Mouse (Mus musculus): ENCODE measurements around the gene Grid2.

Grid2 gene

GRCm38 (mm10) chr6:64605753-64606152 lies 1350.1 kb downstream of the Grid2 start:
- ATAC-seq (ENCODE audit: low TSS enrichment), result no peak

- peak; percentile 53 for ATAC-seq (ENCODE audit: low TSS enrichment)
These were observed 1351.4 kb downstream of the Grid2 start for GRCm38 (mm10) chr6:64607041-64607440.

- peak; percentile 55; the same call in 1 of the 2 replicates for ATAC-seq (ENCODE audit: low TSS enrichment)
These were observed 1352.3 kb downstream of the Grid2 start for GRCm38 (mm10) chr6:64607942-64608341.

- peak; percentile 94 for ATAC-seq (ENCODE audit: low TSS enrichment)
These were observed 1361.2 kb downstream of the Grid2 start for GRCm38 (mm10) chr6:64616843-64617242.

- ATAC-seq (ENCODE audit: low TSS enrichment), result no peak
These were observed 1361.9 kb downstream of the Grid2 start for GRCm38 (mm10) chr6:64617417-64618135.

GRCm38 (mm10) chr6:64623404-64623803 lies 1367.7 kb downstream of the Grid2 start:
- ATAC-seq (ENCODE audit: low TSS enrichment), result no peak

GRCm38 (mm10) chr6:64647661-64648060 lies 1392.0 kb downstream of the Grid2 start:
- no peak for ATAC-seq (ENCODE audit: low TSS enrichment)

GRCm38 (mm10) chr6:64648196-64648595 lies 1392.5 kb downstream of the Grid2 start:
- no peak for ATAC-seq (ENCODE audit: low TSS enrichment)

- peak; percentile 98 for ATAC-seq (ENCODE audit: low TSS enrichment)
These were observed 1393.9 kb downstream of the Grid2 start for GRCm38 (mm10) chr6:64649296-64650226.

GRCm38 (mm10) chr6:64650765-64651164 lies 1395.1 kb downstream of the Grid2 start:
- no peak for ATAC-seq (ENCODE audit: low TSS enrichment)

GRCm38 (mm10) chr6:64671010-64671409 lies 1415.3 kb downstream of the Grid2 start:
- no peak for ATAC-seq (ENCODE audit: low TSS enrichment)

GRCm38 (mm10) chr6:64678815-64679214 lies 1423.1 kb downstream of the Grid2 start:
- ATAC-seq (ENCODE audit: low TSS enrichment), result peak; percentile 82

- peak; percentile 80 for ATAC-seq (ENCODE audit: low TSS enrichment)
These were observed 1428.3 kb downstream of the Grid2 start for GRCm38 (mm10) chr6:64683974-64684373.

- peak; percentile 48; the same call in 1 of the 2 replicates for ATAC-seq (ENCODE audit: low TSS enrichment)
These were observed 1429.3 kb downstream of the Grid2 start for GRCm38 (mm10) chr6:64684973-64685372.

GRCm38 (mm10) chr6:64688181-64688944 lies 1432.7 kb downstream of the Grid2 start:
- ATAC-seq (ENCODE audit: low TSS enrichment), result no peak

GRCm38 (mm10) chr6:64694688-64695087 lies 1439.0 kb downstream of the Grid2 start:
- ATAC-seq (ENCODE audit: low TSS enrichment), result no peak

GRCm38 (mm10) chr6:64703659-64704058 lies 1448.0 kb downstream of the Grid2 start:
- no peak for ATAC-seq (ENCODE audit: low TSS enrichment)

- ATAC-seq (ENCODE audit: low TSS enrichment), result peak; percentile 73; the same call in 1 of the 2 replicates
These were observed 1472.2 kb downstream of the Grid2 start for GRCm38 (mm10) chr6:64727751-64728403.

GRCm38 (mm10) chr6:64728499-64729198 lies 1473.0 kb downstream of the Grid2 start, which contains the start of gene Atoh1:
Atoh1 (plus strand) TSS chr6:64729125.
- no peak for ATAC-seq (ENCODE audit: low TSS enrichment)

GRCm38 (mm10) chr6:64729231-64730011 lies 1473.7 kb downstream of the Grid2 start:
- ATAC-seq (ENCODE audit: low TSS enrichment), result 0 out of 2 replicates have a peak, but pooled peaks have one; percentile 22
